Mouse (Mus musculus) left cerebral cortex, postnatal 25 days (tissue): Measurements from ENCODE around the gene Magix. TPM values are rescaled to one million over a fixed set of nuclear protein-coding genes. Genes with fewer than 3 reads are reported as not detected.

ENCODE experiments used
- DNase-seq, 2 experiments: peaks; one replicate each; pipeline ENCODE4 v3.0.0; 2022; ENCODE audit warnings: low spot score in 2 of 2, mixed read lengths in 1 of 2
- intact Hi-C: fragments of 180-260 bp; cut with DNase I; formaldehyde crosslinking; loops from one replicate; pipeline ENCODE4 v1.15.1; 2025
- total RNA-seq, 2 experiments: library from RNA; stranded (reverse); gene quantifications; 2 replicates each; pipeline ENCODE4 v1.2.3; 2021

Magix gene
- total RNA-seq, 2 experiments from 2014 or later, result 0.41 to 0.57 TPM

DNA sequence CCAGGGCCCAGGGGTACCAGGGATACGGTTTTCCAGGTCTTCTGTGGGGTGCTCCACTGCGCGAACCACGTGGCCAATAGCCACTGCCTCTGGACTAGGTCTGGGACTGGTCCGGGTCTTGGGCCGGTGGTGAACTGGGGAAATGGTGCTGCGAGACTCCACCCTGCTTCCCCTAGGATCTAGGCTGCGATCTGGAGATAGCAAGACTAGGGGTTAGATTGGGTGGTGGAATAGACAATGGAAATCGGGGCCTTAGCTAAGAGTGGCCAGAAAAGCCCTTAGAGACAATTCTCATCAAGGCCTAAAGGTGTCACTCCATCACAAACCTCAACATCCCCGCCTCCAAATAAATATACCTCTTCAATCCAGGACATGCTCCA, 6.1 kb downstream of the Magix start:
- intact Hi-C loops, result loop anchor here (10.0 kb wide), 1 partner anchor 360 kb away; the partner anchor contains the start of gene Clcn5
- DNase-seq, result no peak

DNA sequence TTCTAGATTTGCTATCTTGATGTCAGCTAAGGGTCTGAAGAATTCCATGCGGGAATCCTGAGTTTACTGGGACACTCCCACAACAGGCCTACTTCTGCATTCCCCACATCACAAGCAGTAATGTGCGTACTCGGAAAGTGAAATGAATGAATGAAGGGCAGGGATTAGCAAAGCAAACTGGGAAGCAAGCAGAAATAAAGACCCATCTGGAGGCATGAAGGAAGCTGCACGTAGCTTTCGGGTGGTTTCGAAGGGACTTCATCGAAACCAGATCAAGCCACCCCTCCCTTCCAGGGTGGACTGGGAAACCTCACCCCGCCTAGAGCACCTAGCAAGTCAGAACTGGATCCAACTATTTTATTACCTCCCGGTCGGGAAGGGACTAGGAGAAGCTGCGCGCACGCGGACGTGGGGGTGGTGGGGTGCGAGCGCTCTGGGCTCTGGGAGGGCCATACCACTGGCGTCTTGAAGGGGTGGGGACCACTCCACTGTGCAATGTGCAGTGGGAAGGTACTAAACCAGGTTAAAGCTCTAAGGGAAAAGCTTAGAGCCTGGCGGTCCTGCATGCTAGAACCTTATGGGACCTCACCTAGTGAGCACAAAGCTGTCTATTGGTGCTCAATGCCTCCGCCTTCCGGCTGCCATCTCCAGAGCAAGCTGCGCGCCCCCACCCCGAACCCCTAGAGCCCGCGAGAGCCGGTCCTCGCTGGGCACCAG, 6.6 kb downstream of the Magix start:
- no peak for DNase-seq
- intact Hi-C loops, result loop anchor here (10.0 kb wide), 1 partner anchor 360 kb away; the partner anchor contains the start of gene Clcn5

DNA sequence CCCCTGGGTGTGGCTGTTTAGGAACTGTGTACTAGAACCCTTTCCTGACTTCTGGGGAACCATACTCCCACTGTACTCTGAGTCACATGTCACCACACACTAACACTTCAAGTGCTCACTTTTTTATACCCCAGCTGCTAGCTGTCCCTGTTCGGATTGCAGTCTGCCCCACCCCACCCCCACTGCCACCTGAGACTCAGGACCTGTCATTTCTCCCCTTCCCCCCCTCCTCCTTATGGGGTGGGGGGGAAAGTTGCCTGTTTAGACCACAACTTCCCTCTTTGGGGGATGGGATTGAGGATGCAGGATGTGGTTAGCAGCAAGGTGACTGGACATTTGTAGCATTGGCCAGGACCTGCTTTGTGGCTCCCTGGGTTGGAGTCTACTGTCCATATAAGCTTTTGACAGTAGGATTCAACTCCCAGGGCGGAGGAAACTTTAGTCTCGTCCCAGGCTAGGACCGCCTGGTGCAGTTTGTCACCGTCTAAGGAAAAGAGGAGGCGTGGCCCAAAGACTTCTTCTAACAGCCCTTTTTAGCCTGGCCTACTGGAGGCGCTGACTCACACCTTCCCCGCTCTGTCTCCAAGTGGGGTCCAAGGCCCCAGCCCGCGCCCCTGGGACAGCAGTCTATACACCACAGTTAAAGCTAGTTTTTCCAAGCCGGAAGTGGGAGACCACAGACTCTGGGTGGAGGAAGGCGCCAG, 7.3 kb downstream of the Magix start:
- no peak for DNase-seq
- intact Hi-C loops, result loop anchor here (10.0 kb wide), 1 partner anchor 359 kb away; the partner anchor contains the start of gene Clcn5

DNA sequence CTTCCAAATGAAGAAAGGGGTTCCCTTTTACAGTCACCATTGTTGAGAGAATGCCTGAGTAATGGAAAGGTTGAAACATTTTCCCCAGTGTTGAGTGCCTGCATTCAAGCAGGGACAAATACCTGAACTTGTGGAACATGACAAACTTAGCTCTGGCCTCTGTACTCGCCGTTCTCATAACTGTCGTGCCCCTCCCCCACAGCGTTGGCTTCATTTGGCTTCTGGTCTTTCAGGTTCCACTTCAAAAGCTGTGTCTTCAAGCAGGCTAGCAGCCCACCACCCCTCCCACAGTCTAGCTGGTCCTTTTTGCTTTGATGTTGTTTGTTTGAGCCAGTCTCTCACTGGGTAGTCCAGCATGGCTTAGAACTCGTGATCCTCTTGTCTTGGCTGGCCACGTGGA, 8.3 kb downstream of the Magix start:
- no peak for DNase-seq
- intact Hi-C loops, result loop anchor here (10.0 kb wide), 1 partner anchor 358 kb away; the partner anchor contains the start of gene Clcn5

DNA sequence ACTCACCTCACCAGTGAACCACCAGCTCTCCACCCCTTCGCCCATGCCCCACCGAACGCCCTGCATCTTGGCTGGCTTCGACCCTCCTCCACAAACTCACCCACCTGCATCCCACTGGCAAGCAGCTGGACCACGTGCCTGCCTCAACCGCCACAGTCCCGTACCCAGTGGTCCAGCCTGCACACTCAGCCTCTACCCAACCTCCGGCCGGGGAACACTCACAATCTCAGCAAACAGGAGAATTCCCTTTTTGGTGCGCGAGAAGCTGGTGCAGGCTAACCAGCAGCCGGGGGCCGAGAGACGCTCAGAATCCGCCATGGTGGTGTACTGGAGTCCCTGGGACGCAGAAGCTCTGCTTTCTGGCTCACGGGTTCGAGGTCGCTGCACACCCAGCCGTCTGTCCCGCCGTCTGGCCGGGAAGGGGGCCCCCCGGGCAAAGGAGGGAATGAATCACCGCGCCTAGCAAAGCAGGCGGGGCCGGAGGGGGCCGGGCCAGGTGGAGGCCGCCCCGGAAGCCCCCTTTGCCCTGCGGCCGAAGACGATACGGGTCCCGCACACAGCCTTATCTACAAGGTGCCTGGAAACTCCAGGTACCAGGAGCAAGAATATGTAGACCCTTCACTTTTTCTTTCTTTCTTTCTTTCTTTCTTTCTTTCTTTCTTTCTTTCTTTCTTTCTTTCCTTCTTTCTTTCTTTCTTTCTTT, 10.0 kb downstream of the Magix start, which contains the start of gene Plp2:
Gene Plp2, minus strand, starts transcription at position 470 of the 703 bp plus-strand sequence.
- intact Hi-C loops, result loop anchor here (10.0 kb wide), 1 partner anchor 356 kb away; the partner anchor contains the start of gene Clcn5
- no peak for DNase-seq

DNA sequence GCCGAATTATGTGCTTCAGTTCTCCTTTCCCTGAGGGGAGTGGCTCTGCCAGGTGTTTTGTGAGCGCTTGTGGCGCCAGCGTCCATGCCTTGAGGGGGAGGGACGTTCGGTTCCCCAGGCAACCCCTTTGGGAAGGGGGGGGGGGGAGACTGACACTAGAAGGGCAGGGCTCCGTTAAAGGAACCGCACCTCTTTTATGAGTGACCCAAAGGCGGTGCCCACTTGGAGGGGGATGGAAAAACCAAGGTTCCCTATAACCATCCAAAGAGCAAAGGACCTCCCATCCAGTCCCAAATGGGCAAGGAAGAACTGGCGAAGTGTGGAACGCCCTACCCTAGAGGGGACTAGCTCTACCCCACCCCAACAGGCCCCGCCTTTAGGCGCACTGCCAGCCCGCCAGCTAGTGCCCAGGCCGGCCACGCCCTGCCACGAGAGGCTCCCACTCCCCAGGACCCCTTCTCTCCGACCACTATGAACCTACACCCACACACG, 10.6 kb downstream of the Magix start:
- DNase-seq, result peak in 1 of 2 experiments; percentile 26
- intact Hi-C loops, result loop anchor here (10.0 kb wide), 1 partner anchor 356 kb away; the partner anchor contains the start of gene Clcn5

DNA sequence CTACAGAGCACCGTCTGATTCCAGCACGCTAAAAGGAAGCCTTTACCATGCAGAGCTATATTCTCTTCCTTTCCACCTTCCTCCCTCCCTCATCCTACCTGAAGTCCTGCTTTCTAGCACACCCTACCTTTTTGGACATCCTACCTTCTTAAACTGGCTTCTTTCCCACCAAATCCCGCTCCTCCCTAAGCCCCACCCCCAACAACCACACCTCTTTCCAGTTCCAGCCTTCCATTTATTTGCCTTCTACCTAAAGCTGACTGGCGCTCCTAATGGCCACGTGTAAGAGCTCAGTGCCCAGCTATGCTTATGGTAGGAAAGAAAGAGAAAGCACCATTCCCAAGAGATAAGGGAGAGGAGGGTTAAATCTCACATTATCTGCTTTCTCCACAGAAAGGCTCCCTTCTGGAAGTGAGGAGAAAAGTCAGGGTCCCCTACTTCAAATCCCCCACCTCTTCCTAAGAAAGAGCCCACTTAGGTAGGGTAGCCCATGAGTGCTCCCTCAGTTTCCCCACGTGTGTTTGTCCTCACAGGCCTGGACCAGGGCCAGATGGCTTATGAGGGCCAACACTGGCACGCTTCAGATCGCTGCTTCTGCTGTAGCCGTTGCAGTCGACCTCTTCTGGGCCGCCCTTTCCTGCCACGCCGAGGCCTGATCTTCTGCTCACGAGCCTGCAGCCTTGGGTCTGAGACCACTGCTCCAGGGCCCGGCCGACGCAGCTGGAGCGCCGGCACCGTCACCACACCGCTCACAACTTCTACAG, 15.1 kb downstream of the Magix start:
- intact Hi-C loops, result no loop called here
- no peak for DNase-seq

DNA sequence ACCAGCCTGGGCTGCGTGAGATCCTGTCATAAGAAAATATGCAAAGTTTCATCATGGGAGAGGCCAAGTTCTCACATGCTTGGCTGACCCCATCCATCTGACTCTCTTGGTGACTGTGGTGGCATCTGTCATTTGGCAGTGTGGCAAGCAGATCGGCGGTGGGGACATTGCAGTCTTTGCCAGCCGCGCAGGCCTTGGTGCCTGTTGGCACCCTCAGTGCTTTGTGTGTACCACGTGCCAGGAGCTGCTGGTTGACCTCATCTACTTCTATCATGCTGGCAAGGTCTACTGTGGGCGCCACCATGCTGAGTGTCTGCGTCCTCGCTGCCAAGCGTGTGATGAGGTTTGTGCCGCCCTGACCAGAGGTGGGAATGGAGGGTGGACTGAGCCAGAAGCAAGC, 16.3 kb downstream of the Magix start:
- intact Hi-C loops, result no loop called here

DNA sequence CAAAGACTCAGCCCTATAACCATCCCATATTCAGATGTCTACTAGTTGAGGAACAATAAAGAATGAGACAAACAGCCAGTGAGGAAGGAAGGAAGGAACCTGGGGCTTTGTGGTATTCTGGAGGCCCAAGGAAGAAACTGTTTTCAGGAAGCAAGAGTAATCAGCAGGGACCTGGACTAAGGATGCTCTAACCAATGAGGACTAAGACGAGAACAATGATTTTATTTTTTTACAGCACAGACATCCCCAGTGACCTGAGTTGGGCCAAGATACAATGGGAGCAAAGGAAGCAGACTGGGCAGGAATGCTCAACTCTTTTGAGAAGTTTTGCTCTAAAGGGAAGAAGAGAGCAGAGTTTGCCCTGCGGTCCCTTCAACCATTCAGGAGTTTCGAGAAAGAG, 18.1 kb downstream of the Magix start:
- intact Hi-C loops, result no loop called here
- no peak for DNase-seq

More for the DNA sequence above, 16.3 kb downstream of the Magix start:
- no peak for DNase-seq

DNA sequence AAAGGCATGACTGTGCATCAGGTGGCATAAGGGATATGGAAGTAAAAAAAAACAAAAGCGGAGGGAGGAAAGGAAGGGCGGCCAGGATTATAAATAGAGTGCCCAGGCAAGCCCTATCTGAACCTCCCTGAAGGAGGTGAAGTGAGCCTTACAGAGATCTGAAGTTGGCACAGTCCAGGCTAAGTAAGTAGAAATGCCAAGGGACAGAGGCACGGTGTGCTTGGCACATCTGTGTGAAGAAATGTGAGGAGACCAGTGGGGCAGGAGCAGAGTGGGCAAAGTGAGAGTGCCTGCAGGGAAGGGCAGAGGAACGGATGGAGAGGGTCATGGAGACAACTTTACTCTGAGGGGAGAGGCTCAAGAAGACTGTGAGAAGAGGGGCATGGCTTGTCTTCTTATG, 20.0 kb downstream of the Magix start:
- no peak for DNase-seq
- intact Hi-C loops, result no loop called here

DNA sequence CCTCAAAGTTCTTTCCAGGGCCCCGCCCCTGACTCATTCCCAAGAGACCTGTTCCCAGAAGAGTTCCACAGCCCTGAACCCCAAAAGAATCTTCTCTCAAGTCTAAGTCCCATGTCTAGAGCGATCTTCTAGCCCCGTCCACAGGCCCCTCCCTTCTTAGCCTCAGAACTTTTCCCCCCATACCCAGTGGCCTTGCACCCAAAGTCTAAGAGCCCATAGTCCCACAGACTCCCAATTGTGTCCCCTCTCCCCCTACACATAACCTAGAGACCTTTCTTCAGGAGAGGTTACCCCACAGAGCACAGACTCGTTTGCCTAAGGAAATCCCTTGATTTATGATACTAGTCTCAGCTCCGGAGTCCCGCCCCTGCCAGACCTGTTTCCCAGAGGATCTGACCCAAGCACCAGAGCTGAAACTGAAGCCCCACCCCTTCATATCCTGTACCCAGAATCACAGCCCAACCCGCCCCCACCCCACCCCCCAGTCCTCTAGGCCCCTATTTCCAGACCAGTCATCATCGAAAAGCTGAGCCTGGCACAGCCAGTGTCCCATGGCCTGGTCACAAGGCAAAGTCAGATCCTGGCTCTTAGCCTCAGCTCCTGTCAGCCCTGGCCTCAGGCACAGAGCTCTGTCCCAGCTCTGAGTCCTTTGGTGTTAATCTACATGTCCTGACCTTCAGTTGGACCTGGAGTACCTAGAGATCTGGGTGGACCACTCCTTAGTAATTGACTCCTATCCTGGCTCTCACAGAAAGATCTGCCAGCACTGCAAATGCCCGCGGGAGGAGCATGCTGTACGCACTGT, 22.1 kb downstream of the Magix start:
- DNase-seq, result no peak
- intact Hi-C loops, result no loop called here

DNA sequence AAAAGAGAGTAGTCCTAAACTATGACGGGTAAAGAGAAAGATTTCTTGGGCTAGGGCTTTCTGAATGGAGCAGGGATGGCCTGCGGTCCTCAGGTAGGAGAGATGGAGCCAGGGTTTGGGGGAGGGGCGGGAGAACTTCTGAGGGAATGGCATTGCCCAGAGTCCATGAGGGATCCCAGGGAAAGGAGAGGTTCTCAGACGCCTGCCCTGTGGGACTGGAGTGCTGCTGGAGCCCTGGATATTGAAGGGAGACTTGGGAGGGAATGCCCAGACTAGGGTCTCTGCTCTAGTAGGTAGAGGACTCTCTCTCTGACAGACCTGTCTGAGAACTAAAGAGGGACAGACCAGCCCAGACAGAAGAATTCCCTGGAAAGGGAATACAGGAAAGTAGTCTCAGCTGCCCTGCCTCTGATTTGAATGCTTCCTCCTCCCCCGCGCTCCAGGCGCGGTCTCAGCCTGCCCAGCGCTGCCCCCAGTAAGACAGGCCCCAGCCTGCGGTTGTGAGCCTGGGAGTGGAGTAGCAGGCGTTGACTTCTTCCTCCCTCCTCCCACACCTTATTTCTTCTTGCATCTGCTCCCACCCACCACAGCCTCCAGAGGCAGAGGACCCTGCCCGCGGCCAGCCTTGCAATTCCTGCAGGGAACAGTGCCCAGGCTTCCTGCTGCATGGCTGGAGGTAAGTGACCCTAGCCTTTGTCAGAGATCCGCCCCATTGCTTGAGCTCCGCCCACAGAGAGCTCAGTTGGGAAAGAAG, 22.8 kb downstream of the Magix start:
- intact Hi-C loops, result no loop called here
- DNase-seq, result no peak

DNA sequence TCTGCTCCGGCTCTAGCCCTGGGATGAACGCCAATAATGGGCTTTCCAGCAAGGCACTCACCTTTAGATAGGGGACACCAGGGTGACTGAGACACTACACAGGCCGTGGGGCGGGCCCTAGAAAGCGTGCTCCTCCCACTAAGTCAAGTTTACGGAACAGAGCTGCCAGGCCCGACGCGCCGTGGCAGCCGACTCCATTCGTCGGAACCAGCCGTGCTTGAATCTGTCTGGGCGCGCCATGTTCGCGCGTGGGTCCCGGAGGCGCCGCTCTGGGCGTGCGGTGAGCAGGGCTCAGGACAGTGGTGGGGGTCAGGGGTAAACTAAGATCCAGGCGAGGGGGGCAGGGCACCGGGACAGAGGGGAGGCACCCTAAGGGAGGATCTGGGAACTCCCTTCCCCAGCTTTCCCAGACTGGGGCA, 23.8 kb downstream of the Magix start, which contains the start of gene Prickle3:
Gene Prickle3, plus strand, starts transcription at position 40 of the 419 bp plus-strand sequence.
- DNase-seq, result no peak
- intact Hi-C loops, result no loop called here

DNA sequence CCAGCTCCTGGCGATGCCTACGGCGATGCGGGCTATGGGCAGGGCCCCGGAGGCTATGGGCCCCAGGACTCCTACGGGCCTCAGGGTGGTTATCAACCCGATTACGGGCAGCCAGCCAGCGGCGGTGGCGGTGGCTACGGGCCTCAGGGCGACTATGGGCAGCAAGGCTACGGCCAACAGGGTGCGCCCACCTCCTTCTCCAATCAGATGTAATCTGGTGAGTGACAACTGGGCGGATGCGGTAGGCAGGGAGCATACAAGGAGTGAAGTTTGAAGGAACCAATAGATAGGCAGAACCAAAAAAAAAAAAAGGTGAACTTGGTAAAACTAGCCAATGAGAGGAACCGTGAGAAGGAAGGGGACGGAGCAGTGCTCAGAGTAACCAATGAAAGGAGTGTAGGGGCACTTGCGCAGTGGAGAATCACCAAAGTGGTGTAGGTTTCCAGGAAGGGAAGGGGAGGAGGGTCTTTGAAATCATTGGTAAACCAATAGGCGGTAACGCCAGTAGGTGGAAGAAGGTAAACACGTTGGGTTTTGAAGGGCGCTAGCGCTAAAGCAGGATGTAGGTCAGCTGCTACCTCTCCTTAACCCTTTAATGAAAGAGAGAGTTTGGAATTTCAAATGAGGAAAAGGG, 32.3 kb downstream of the Magix start:
- DNase-seq, result peak in 1 of 2 experiments; percentile 77
- intact Hi-C loops, result no loop called here

DNA sequence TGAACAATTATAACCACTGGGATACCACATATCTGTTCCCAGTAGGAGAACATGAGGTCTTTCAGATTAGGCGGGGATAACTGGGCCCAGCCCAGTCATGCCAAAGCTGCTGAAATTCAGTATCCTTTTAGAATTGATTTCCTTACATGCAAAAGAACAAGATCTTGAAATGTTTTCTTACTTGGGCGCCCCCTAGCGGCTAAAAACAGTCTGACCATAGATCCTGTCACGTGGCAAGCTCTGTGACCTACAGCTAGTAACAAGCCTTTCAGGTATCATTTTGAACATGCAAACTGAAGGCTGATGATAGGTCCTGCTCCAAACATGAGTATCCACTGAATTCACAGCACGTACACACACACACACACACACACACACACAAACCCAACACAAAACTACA, 35.7 kb downstream of the Magix start:
- DNase-seq, result peak; percentile 81 to 85
- intact Hi-C loops, result loop anchor here (2.0 kb wide), 1 partner anchor 171 kb away; no protein-coding TSS in a partner anchor

DNA sequence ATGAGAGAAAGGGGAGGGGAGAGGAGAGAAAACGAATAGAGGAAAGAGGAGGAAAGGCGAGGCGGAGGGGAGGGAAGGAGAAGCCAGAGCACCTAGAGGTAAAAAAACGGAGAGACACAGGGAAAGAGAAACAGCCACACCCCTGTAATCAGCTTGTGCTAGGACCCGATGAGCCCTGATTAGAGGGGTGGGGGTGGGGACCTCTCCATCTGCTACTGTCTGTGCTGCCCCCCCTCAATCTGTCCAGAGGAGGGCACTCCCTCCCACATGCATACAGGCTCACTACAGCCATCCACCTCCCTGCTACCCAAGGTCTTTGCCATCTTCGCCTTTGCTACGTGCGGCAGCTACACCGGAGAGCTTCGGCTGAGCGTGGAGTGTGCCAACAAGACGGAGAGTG, 40.3 kb downstream of the Magix start:
- DNase-seq, result no peak
- intact Hi-C loops, result no loop called here
